20 mouse cellular contexts compared by ENCODE assay signal in the genomic region with DNA sequence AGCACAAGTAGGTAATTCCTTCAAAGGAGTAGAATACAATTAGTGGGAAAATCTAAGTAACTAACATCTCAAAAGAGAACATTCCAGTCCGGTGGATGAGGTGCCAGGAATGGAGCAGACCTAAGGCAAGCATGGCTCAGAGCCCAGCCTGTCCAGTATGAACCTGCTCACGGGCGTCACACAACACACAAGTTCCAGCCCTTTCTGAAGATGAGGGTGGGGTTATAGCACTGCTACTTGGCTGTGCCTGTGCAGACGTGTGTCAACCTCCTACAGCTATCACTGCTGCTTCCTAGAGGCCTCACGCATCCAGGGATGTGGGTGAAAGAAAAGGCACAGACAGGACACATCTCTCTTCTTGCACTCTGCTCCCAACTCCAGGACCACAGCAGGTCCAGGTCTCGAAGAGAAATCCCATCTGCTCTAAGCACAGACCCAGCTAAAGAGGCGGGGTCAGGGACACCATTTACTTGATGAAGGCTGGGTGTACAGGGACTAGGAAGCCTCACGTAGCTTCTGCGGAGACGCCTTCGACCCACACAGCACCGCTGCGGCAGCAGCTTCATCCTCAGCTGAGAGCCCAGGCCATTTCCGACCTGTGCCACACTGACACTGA. TPM values are rescaled to one million over a fixed set of nuclear protein-coding genes. Genes with fewer than 3 reads are reported as not detected.
A peak's percentile ranks its signal among the peaks of the same experiment; 100 is the strongest.
DNase-seq lines count a peak whose midpoint lies in the region; ATAC-seq lines count a peak whose summit lies in the region.
"Had no signal": no experiment of that assay in that cellular context is flagged by ENCODE, and none has a peak within 500 bp of the region (broad histone marks: within the 10 kb centered on the region; RNA-seq: fewer than 3 reads in every experiment).

No protein-coding gene starts in this region.

- no peak overlapping the region for H3K9ac ChIP-seq in heart, embryonic 11.5 days (ENCODE audit: low read depth, low read length)
- no peak overlapping the region for H3K9ac ChIP-seq in kidney, embryonic 16.5 days (replicated peaks; ENCODE audit: low read length)
- no peak overlapping the region for H3K9ac ChIP-seq in stomach, embryonic 16.5 days (ENCODE audit: low read length)
- H3K9ac ChIP-seq: embryonic facial prominence, embryonic 13.5 days; liver, postnatal 0 days had no signal

- H3K27me3 ChIP-seq in heart, embryonic 10.5 days (ENCODE audit: insufficient read depth, poor library complexity, severe bottlenecking): no peaks in the 10 kb centered on the region
- no peaks in the 10 kb centered on the region for H3K27me3 ChIP-seq in heart, embryonic 11.5 days (ENCODE audit: control insufficient read depth, insufficient read depth, low read length)
- H3K27me3 ChIP-seq in kidney, embryonic 16.5 days (ENCODE audit: insufficient read depth, low read length): no peaks in the 10 kb centered on the region
- no peaks in the 10 kb centered on the region for H3K27me3 ChIP-seq in stomach, embryonic 16.5 days (ENCODE audit: control insufficient read depth, insufficient read depth, low read length)
- H3K27me3 ChIP-seq in hindbrain, embryonic 10.5 days (ENCODE audit: insufficient read depth, poor library complexity, severe bottlenecking): no peaks in the 10 kb centered on the region
- H3K27me3 ChIP-seq: embryonic facial prominence, embryonic 13.5 days had no signal

- H3K9me3 ChIP-seq in heart, embryonic 10.5 days: no peaks in the 10 kb centered on the region
- H3K9me3 ChIP-seq in heart, embryonic 11.5 days (replicated peaks; ENCODE audit: control insufficient read depth, low read length): no peaks in the 10 kb centered on the region
- H3K9me3 ChIP-seq in kidney, embryonic 16.5 days (ENCODE audit: low read length): no peaks in the 10 kb centered on the region
- no peaks in the 10 kb centered on the region for H3K9me3 ChIP-seq in stomach, embryonic 16.5 days (replicated peaks; ENCODE audit: control insufficient read depth, low read length)
- H3K9me3 ChIP-seq in hindbrain, embryonic 10.5 days: no peaks in the 10 kb centered on the region
- H3K9me3 ChIP-seq: embryonic facial prominence, embryonic 13.5 days; midbrain, embryonic 10.5 days had no signal

- peaks cover 98% of the 10 kb centered on the region for H3K36me3 ChIP-seq in heart, embryonic 10.5 days
- peaks cover 42% of the 10 kb centered on the region for H3K36me3 ChIP-seq in heart, embryonic 11.5 days (ENCODE audit: control insufficient read depth, insufficient read depth, low read length)
- peaks cover 78% of the 10 kb centered on the region for H3K36me3 ChIP-seq in kidney, embryonic 16.5 days (ENCODE audit: insufficient read depth, low read length)
- H3K36me3 ChIP-seq in stomach, embryonic 16.5 days (ENCODE audit: control insufficient read depth, insufficient read depth, low read length): peaks cover 47% of the 10 kb centered on the region
- peaks cover 100% of the 10 kb centered on the region for H3K36me3 ChIP-seq in hindbrain, embryonic 10.5 days

- H3K27ac ChIP-seq in heart, embryonic 10.5 days: no peak overlapping the region
- H3K27ac ChIP-seq in heart, embryonic 11.5 days (ENCODE audit: low read depth, low read length): no peak overlapping the region
- H3K27ac ChIP-seq in kidney, embryonic 16.5 days (ENCODE audit: low read length): no peak overlapping the region
- H3K27ac ChIP-seq in stomach, embryonic 16.5 days (ENCODE audit: low read length): peak overlapping the region; percentile 51; the same call in 1 of the 2 replicates
- no peak overlapping the region for H3K27ac ChIP-seq in hindbrain, embryonic 10.5 days
- H3K27ac ChIP-seq: embryonic facial prominence, embryonic 13.5 days; midbrain, embryonic 10.5 days had no signal

- 92% methylated on average over 14 of the region's 14 CpGs for WGBS in heart, embryonic 10.5 days
- WGBS in heart, embryonic 11.5 days (ENCODE audit: insufficient replicate concordance): 91% methylated on average over 14 of the region's 14 CpGs
- 94% methylated on average over 14 of the region's 14 CpGs for WGBS in kidney, embryonic 16.5 days
- 92% methylated on average over 14 of the region's 14 CpGs for WGBS in stomach, embryonic 16.5 days
- WGBS in hindbrain, embryonic 10.5 days: 95% methylated on average over 14 of the region's 14 CpGs

- H3K4me2 ChIP-seq in heart, embryonic 11.5 days: no peak overlapping the region
- H3K4me2 ChIP-seq in kidney, embryonic 16.5 days (replicated peaks; ENCODE audit: low read depth, low read length): no peak overlapping the region
- H3K4me2 ChIP-seq in stomach, embryonic 16.5 days (ENCODE audit: low read depth, low read length): no peak overlapping the region
- H3K4me2 ChIP-seq: embryonic facial prominence, embryonic 13.5 days had no signal

- H3K4me3 ChIP-seq in heart, embryonic 10.5 days: no peak overlapping the region
- no peak overlapping the region for H3K4me3 ChIP-seq in heart, embryonic 11.5 days (ENCODE audit: low read depth, low read length)
- no peak overlapping the region for H3K4me3 ChIP-seq in kidney, embryonic 16.5 days (ENCODE audit: low read length)
- H3K4me3 ChIP-seq in stomach, embryonic 16.5 days (replicated peaks; ENCODE audit: low read length): no peak overlapping the region
- H3K4me3 ChIP-seq in hindbrain, embryonic 10.5 days: no peak overlapping the region
- H3K4me3 ChIP-seq: embryonic facial prominence, embryonic 13.5 days; midbrain, embryonic 10.5 days had no signal

- peak; percentile 60 for DNase-seq in heart, embryonic 10.5 days (ENCODE audit: low spot score)
- DNase-seq in kidney, postnatal 25 days: peak; percentile 17 to 46
- DNase-seq in adipocyte (ENCODE audit: low spot score): peak; percentile 32
- DNase-seq in gastrocnemius, postnatal 25 days: no peak
- no peak for DNase-seq in hindbrain, embryonic 10.5 days (ENCODE audit: low spot score)
- DNase-seq: adrenal gland, postnatal 10 days; B cell, adult 2 months; cerebellum, adult 9-11 months; gastrocnemius, postnatal 14 days; liver, postnatal 0 days; lung, postnatal 4 days; right cerebral cortex, postnatal 14 days; spleen, adult 18-20 months had no signal

- H3K4me1 ChIP-seq in heart, embryonic 10.5 days: no peaks in the 10 kb centered on the region
- no peaks in the 10 kb centered on the region for H3K4me1 ChIP-seq in heart, embryonic 11.5 days (ENCODE audit: control insufficient read depth, insufficient read depth, low read length)
- no peaks in the 10 kb centered on the region for H3K4me1 ChIP-seq in kidney, embryonic 16.5 days (ENCODE audit: insufficient read depth, low read length)
- H3K4me1 ChIP-seq in stomach, embryonic 16.5 days (ENCODE audit: control insufficient read depth, insufficient read depth, low read length): no peaks in the 10 kb centered on the region
- H3K4me1 ChIP-seq in hindbrain, embryonic 10.5 days (replicated peaks): no peaks in the 10 kb centered on the region
- H3K4me1 ChIP-seq: embryonic facial prominence, embryonic 13.5 days; midbrain, embryonic 10.5 days had no signal

- ATAC-seq in heart, embryonic 11.5 days (replicated peaks; ENCODE audit: insufficient number of reproducible peaks, low FRiP score, low TSS enrichment): no peak
- ATAC-seq in kidney, embryonic 16.5 days (ENCODE audit: low FRiP score, low TSS enrichment): no peak
- ATAC-seq in stomach, embryonic 16.5 days (ENCODE audit: insufficient read depth, low FRiP score): peak; percentile 77; the same call in 1 of the 2 replicates
- ATAC-seq: hindbrain, embryonic 16.5 days; intestine, embryonic 16.5 days; liver, postnatal 0 days had no signal

RNA-seq across cellular contexts. Expression of gene Ackr4, which starts 28.5 kb away (rescaled TPM):
- polyA plus RNA-seq in heart, embryonic 10.5 days (2016; fragmentation: Nextera tagmentation; extraction: Ambion mirVana): 0.46 and 0.59 TPM in 2 replicates
- 0.31 and 0.48 TPM in 2 replicates for polyA plus RNA-seq in heart, embryonic 11.5 days (2014; fragmentation: Nextera tagmentation; extraction: Ambion mirVana)
- 1.9 and 2.0 TPM in 2 replicates for polyA plus RNA-seq in kidney, embryonic 16.5 days (2015; fragmentation: Nextera tagmentation; extraction: Ambion mirVana)
- 3.6 and 4.9 TPM in 2 replicates for polyA plus RNA-seq in stomach, embryonic 16.5 days (2015; fragmentation: Nextera tagmentation; extraction: Ambion mirVana)
- total RNA-seq in gastrocnemius, postnatal 25 days (2021): under 1 TPM; 0.64 to 0.94 TPM
- polyA plus RNA-seq in hindbrain, embryonic 10.5 days (2016; fragmentation: Nextera tagmentation; extraction: Ambion mirVana): 0.26 and 0.42 TPM in 2 replicates

Comparison
In these comparisons a context has a peak if more than half of its experiments do, and no peak if none do; other contexts are left out.
1. DNase-seq: peak in heart, embryonic 10.5 days (single experiment), kidney, postnatal 25 days (2 of 2) and adipocyte (single experiment); none in gastrocnemius, postnatal 25 days (single experiment) and hindbrain, embryonic 10.5 days (single experiment).